Mouse (Mus musculus): Measurements from ENCODE around the gene Adh6a. TPM values are rescaled to one million over a fixed set of nuclear protein-coding genes. Genes with fewer than 3 reads are reported as not detected.

The Adh6a gene
- polyA plus RNA-seq (2015; fragmentation: Nextera tagmentation; extraction: Ambion mirVana): not detected in 2 replicates

- Histone ChIP-seq H3K27me3 (no peaks in the 10 kb centered on the region), H3K4me3 (replicated peaks) (no peak within 1 kb of the TSS), H3K9me3 (replicated peaks) (no peaks in the 10 kb centered on the region), H3K9ac (no peak within 1 kb of the TSS), H3K27ac (replicated peaks) (no peak within 1 kb of the TSS), H3K4me2 (no peak within 1 kb of the TSS), H3K4me1 (replicated peaks) (no peaks in the 10 kb centered on the region), H3K36me3 (replicated peaks) (no peaks in the 10 kb centered on the region)
- WGBS (ENCODE audit: insufficient replicate concordance): 59% methylated on average over 5 of the region's 5 CpGs
- no peak for ATAC-seq (ENCODE audit: insufficient read depth)
Observed at GRCm38 (mm10) chr3:138312965-138313364, at the start of gene Adh6a. Adh6a (plus strand) TSS chr3:138313286.

DNA sequence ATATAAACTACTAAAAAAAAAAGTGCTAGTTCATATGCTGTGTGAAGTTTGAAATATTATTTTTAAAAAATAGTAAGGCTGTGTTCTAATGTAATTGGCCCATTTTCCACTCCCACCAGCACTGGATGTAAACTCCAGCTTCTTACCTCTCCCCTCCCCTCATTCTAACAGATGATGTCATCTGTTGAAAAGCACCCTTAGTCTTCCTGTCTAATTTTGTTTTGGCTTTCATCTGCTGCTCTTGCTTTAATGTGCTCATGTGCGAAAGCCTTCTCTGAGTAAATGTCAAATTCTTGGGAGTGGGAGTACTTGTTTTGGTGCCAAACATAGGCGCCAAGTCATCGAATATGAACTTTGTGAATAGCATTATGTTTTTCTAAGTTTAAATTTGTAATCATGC, 48.4 kb upstream of the Adh6a start:
- 0 out of 2 replicates have a peak, but pooled peaks cover 5% of the 10 kb centered on the region for H3K4me1 ChIP-seq (replicated peaks)
- H3K27ac ChIP-seq (replicated peaks): no peak overlapping the region
- no peak overlapping the region for H3K4me2 ChIP-seq
- WGBS (ENCODE audit: insufficient replicate concordance): 64% methylated on average over 3 of the region's 3 CpGs
- no peak overlapping the region for H3K9ac ChIP-seq
- no peak for ATAC-seq (ENCODE audit: insufficient read depth)
- H3K4me3 ChIP-seq (replicated peaks): no peak overlapping the region
- no peaks in the 10 kb centered on the region for H3K9me3 ChIP-seq (replicated peaks)
- no peaks in the 10 kb centered on the region for H3K27me3 ChIP-seq
- no peaks in the 10 kb centered on the region for H3K36me3 ChIP-seq (replicated peaks)

DNA sequence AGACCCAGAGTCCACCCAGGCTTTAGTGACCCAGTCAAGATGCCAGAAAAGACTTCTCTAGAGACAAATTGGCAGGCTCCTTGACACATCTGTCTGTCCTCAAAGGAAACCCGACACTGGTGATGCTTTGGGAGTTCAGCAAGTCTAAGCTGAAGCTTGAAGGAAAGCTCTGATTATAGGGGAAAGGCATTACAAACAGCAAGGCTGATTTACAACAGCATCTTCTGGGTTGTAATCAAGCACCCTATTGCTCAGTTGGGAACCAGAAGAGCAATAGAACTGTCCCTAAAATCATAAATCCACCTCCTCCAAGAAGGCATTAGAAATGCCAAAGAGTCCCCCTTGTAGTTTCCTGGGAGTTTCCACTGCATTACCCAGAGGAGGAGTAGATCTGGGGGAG, 42.6 kb upstream of the Adh6a start:
- Histone ChIP-seq H3K27ac (replicated peaks) (no peak overlapping the region), H3K4me1 (replicated peaks) (no peaks in the 10 kb centered on the region; the same call in 1 of the 2 replicates), H3K4me2 (no peak overlapping the region), H3K9ac (no peak overlapping the region), H3K27me3 (no peaks in the 10 kb centered on the region), H3K9me3 (replicated peaks) (no peaks in the 10 kb centered on the region), H3K4me3 (replicated peaks) (no peak overlapping the region), H3K36me3 (replicated peaks) (no peaks in the 10 kb centered on the region)
- no peak for ATAC-seq (ENCODE audit: insufficient read depth)
- 32% methylated on average over 1 of the region's 1 CpGs for whole genome bisulfite sequencing (ENCODE audit: insufficient replicate concordance)

- no peaks in the 10 kb centered on the region for H3K36me3 ChIP-seq (replicated peaks)
- H3K4me2 ChIP-seq: no peak overlapping the region
- H3K9me3 ChIP-seq (replicated peaks): no peaks in the 10 kb centered on the region
- no peak overlapping the region for H3K9ac ChIP-seq
- H3K4me3 ChIP-seq (replicated peaks): no peak overlapping the region
- H3K27me3 ChIP-seq: no peaks in the 10 kb centered on the region
- 68% methylated on average over 2 of the region's 2 CpGs for WGBS (ENCODE audit: insufficient replicate concordance)
- no peaks in the 10 kb centered on the region; the same call in 1 of the 2 replicates for H3K4me1 ChIP-seq (replicated peaks)
- H3K27ac ChIP-seq (replicated peaks): no peak overlapping the region
- ATAC-seq (ENCODE audit: insufficient read depth): no peak
Observed at GRCm38 (mm10) chr3:138271297-138271696, 41.8 kb upstream of the Adh6a start.

GRCm38 (mm10) chr3:138273080-138273479, 40.0 kb upstream of the Adh6a start:
- Histone ChIP-seq H3K4me1 (replicated peaks) (no peaks in the 10 kb centered on the region; the same call in 1 of the 2 replicates), H3K9me3 (replicated peaks) (no peaks in the 10 kb centered on the region), H3K27ac (replicated peaks) (no peak overlapping the region), H3K4me3 (replicated peaks) (no peak overlapping the region), H3K4me2 (no peak overlapping the region), H3K27me3 (no peaks in the 10 kb centered on the region), H3K36me3 (replicated peaks) (no peaks in the 10 kb centered on the region), H3K9ac (no peak overlapping the region)
- WGBS (ENCODE audit: insufficient replicate concordance): 72% methylated on average over 7 of the region's 7 CpGs
- no peak for ATAC-seq (ENCODE audit: insufficient read depth)

DNA sequence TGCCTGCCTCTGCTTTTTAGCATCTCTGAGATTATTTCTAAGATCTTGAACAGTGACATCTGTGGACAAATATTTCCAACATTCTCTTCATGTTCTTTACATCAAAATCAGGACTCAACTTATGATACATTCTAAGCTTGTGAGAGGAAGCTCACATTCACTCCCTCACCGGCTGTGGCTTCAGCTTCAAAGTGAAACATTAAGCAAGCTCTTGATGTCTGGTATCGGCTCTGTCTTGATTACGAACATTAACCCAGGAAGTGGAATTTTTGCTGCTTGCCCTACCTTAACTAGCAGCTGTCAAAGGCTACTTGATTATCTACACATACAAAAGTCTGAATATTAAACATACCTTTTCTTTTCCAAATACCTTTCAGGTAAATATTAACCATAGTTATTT, 38.0 kb upstream of the Adh6a start:
- ATAC-seq (ENCODE audit: insufficient read depth): no peak
- Histone ChIP-seq H3K9me3 (replicated peaks) (no peaks in the 10 kb centered on the region), H3K9ac (no peak overlapping the region), H3K36me3 (replicated peaks) (no peaks in the 10 kb centered on the region), H3K4me2 (no peak overlapping the region), H3K4me3 (replicated peaks) (no peak overlapping the region), H3K4me1 (replicated peaks) (no peaks in the 10 kb centered on the region; the same call in 1 of the 2 replicates), H3K27ac (replicated peaks) (no peak overlapping the region), H3K27me3 (no peaks in the 10 kb centered on the region)
- WGBS (ENCODE audit: insufficient replicate concordance): 60% methylated on average over 3 of the region's 3 CpGs

GRCm38 (mm10) chr3:138282556-138282955, 30.5 kb upstream of the Adh6a start:
- Histone ChIP-seq H3K4me2 (no peak overlapping the region), H3K36me3 (replicated peaks) (no peaks in the 10 kb centered on the region), H3K27me3 (no peaks in the 10 kb centered on the region), H3K4me1 (replicated peaks) (no peaks in the 10 kb centered on the region), H3K27ac (replicated peaks) (no peak overlapping the region), H3K9me3 (replicated peaks) (no peaks in the 10 kb centered on the region), H3K9ac (no peak overlapping the region), H3K4me3 (replicated peaks) (no peak overlapping the region)
- ATAC-seq (ENCODE audit: insufficient read depth): no peak
- 72% methylated on average over 9 of the region's 9 CpGs for WGBS (ENCODE audit: insufficient replicate concordance)

GRCm38 (mm10) chr3:138283831-138284230, 29.3 kb upstream of the Adh6a start:
- no peak overlapping the region for H3K4me2 ChIP-seq
- H3K9ac ChIP-seq: no peak overlapping the region
- H3K36me3 ChIP-seq (replicated peaks): no peaks in the 10 kb centered on the region
- H3K27me3 ChIP-seq: no peaks in the 10 kb centered on the region
- H3K9me3 ChIP-seq (replicated peaks): no peaks in the 10 kb centered on the region
- no peak overlapping the region for H3K4me3 ChIP-seq (replicated peaks)
- 70% methylated on average over 1 of the region's 1 CpGs for WGBS (ENCODE audit: insufficient replicate concordance)
- no peak for ATAC-seq (ENCODE audit: insufficient read depth)
- no peaks in the 10 kb centered on the region for H3K4me1 ChIP-seq (replicated peaks)
- no peak overlapping the region for H3K27ac ChIP-seq (replicated peaks)

DNA sequence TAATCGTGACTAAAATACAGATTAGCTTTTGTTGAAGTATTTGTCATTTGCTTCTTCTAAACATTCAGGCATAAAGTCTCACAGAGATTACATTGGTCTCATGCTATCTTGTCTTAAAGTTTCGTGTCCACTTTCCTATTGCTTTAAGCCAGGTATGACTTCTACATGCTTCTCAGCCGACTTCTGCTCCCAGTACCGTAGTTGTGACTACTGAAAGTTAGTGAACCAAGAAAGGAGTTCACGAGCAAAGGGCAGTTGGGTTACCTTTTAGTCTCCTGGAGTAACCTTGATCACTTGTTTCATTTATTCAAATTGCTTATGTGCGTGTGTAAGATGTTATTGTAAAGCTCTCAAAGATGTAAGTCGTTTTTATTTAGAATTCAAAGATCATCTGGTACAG, 27.1 kb upstream of the Adh6a start:
- no peaks in the 10 kb centered on the region for H3K4me1 ChIP-seq (replicated peaks)
- H3K4me3 ChIP-seq (replicated peaks): no peak overlapping the region
- no peak overlapping the region for H3K4me2 ChIP-seq
- no peak for ATAC-seq (ENCODE audit: insufficient read depth)
- no peak overlapping the region for H3K9ac ChIP-seq
- no peak overlapping the region for H3K27ac ChIP-seq (replicated peaks)
- no peaks in the 10 kb centered on the region for H3K27me3 ChIP-seq
- no peaks in the 10 kb centered on the region for H3K9me3 ChIP-seq (replicated peaks)
- 68% methylated on average over 7 of the region's 7 CpGs for WGBS (ENCODE audit: insufficient replicate concordance)
- H3K36me3 ChIP-seq (replicated peaks): no peaks in the 10 kb centered on the region; the same call in 1 of the 2 replicates

DNA sequence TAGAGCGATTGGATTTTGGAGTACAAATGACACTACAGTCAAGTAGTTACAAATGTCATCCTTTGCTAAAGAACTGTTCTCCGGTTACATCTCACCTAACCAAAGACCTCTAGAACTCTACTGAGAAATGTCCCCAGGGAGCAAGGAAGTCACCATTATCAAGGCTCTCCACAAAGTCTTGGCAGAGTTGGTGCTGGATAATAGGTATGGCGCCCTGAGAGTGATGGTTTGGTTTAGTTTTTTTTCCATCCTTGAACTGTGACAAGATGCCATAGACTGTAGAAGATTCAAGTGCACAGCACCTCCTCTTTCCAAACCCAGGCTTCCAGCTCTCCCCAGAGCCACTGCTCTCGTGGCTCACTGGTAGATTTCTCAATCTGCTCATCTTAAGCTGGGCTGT, 25.4 kb upstream of the Adh6a start:
- ATAC-seq (ENCODE audit: insufficient read depth): no peak
- H3K4me2 ChIP-seq: no peak overlapping the region
- no peak overlapping the region for H3K27ac ChIP-seq (replicated peaks)
- H3K27me3 ChIP-seq: no peaks in the 10 kb centered on the region
- no peaks in the 10 kb centered on the region; the same call in 1 of the 2 replicates for H3K36me3 ChIP-seq (replicated peaks)
- no peaks in the 10 kb centered on the region for H3K4me1 ChIP-seq (replicated peaks)
- no peak overlapping the region for H3K4me3 ChIP-seq (replicated peaks)
- H3K9me3 ChIP-seq (replicated peaks): no peaks in the 10 kb centered on the region
- WGBS (ENCODE audit: insufficient replicate concordance): 66% methylated on average over 4 of the region's 4 CpGs
- H3K9ac ChIP-seq: no peak overlapping the region

DNA sequence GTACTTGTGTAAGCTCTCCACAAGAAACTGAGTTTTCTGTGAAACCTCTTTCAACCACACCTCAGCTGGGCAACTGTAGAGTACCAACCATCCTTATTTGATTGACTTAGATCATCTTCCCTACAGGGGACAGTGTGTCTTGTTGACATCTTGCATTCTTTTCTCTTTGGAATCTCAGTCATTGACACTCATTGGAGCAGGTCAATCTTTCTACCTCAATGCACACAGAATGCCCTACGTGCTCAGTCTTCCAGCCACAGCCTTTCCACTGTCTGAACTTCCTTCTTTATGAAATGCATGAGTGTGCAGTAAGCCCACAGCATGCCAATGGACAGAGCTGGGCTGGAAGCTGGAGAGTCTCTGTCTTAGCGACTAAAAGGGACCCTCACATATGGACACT, 22.4 kb upstream of the Adh6a start:
- Histone ChIP-seq H3K9me3 (replicated peaks) (no peaks in the 10 kb centered on the region), H3K4me1 (replicated peaks) (no peaks in the 10 kb centered on the region), H3K27me3 (no peaks in the 10 kb centered on the region), H3K4me3 (replicated peaks) (no peak overlapping the region), H3K4me2 (no peak overlapping the region), H3K27ac (replicated peaks) (no peak overlapping the region), H3K9ac (no peak overlapping the region), H3K36me3 (replicated peaks) (no peaks in the 10 kb centered on the region; the same call in 1 of the 2 replicates)
- 48% methylated on average over 2 of the region's 2 CpGs for WGBS (ENCODE audit: insufficient replicate concordance)
- no peak for ATAC-seq (ENCODE audit: insufficient read depth)

DNA sequence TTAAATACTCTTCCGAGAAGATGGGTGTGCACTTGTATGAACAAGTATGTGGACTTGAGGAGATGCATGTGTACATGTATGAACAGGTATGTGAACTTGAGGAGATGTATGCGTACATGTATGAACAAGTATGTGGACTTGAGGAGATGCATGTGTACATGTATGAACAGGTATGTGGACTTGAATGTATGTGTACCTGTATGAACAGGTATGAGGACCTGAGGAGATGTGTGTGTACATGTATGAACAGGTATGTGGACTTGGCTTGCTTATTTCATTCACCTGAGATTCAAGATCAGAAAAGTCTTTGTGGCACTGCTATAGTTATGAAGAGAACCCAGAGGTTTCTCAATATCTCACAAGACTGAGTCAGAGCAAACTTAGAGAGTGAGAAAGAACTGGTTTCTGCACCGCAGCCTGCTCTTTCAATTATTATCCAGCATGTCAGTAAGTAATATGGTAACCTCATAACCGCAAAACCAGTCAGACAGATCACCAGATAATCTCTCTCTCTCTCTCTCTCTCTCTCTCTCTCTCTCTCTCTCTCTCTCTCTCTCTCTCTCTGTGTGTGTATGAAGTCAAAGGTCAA, 21.5 kb upstream of the Adh6a start:
- no peaks in the 10 kb centered on the region for H3K27me3 ChIP-seq
- no peaks in the 10 kb centered on the region for H3K9me3 ChIP-seq (replicated peaks)
- no peaks in the 10 kb centered on the region for H3K4me1 ChIP-seq (replicated peaks)
- H3K4me2 ChIP-seq: no peak overlapping the region
- no peak for ATAC-seq (ENCODE audit: insufficient read depth)
- no peak overlapping the region for H3K9ac ChIP-seq
- 72% methylated on average over 4 of the region's 4 CpGs for WGBS (ENCODE audit: insufficient replicate concordance)
- no peak overlapping the region for H3K27ac ChIP-seq (replicated peaks)
- H3K36me3 ChIP-seq (replicated peaks): no peaks in the 10 kb centered on the region; the same call in 1 of the 2 replicates
- H3K4me3 ChIP-seq (replicated peaks): no peak overlapping the region

Data from liver, embryonic 15.5 days (tissue).